Mouse (Mus musculus) bone marrow, adult 2 months (tissue): Measurements from ENCODE around the gene Spp1.

Source experiments
- CTCF ChIP-seq: fragments of 200-500 bp; IDR thresholded peaks from 2 replicates; pipeline ENCODE4 v1.5.1; 2011; ENCODE audit warnings: low read length, control low read depth; ENCODE audit not compliant: control insufficient read depth, insufficient read depth
- POLR2A ChIP-seq: fragments of 200-500 bp; IDR thresholded peaks from 2 replicates; pipeline ENCODE4 v1.6.1; 2011; ENCODE audit warnings: low read depth, mild to moderate bottlenecking, control low read depth, low read length, borderline replicate concordance; ENCODE audit not compliant: control insufficient read depth

GRCm38 (mm10) chr5:104470981-104471391, 36.1 kb downstream of the Spp1 start:
- TF ChIP-seq CTCF, result no peak
- TF ChIP-seq POLR2A, result no peak
